Mouse (Mus musculus) spleen, postnatal 14 days (tissue): ENCODE measurements around the gene Nkapd1.
"Not testable (repeated sequence)": the region's sequence is repeated elsewhere in the genome, so short reads cannot be mapped to it uniquely, and the experiment has no call there.

ENCODE experiments used
- DNase-seq, 2 experiments: peaks; one replicate each; pipeline ENCODE4 v3.0.0; 2021 to 2022; ENCODE audit warnings: low spot score in 2 of 2

Nkapd1 gene

GRCm38 (mm10) chr9:50616766-50617603 is at the start of gene Nkapd1, which contains the start of gene Pih1d2:
TSS of gene Nkapd1 (minus strand) at chr9:50617464.
TSS of gene Pih1d2 (plus strand) at chr9:50617321.
- DNase-seq: peak; percentile 76 to 88

DNA sequence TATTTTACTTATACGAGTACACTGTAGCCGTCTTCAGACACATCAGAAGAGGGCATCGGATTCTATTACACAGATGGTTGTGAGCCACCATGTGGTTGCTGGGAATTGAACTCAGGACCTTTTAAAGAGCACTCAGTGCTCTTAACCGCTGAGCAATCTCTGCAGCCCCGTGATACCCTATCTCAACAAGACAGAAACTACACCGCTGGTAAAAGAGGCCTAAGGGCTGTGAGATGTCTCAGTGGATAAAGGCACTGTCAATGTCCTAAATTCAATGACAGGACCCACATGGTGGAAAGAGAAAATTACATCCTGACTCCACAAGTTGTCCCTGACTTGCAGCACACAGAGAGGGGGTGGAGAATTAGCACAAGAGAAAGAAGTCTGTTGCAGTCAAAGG is 49.2 kb upstream of the Nkapd1 start:
- no peak for DNase-seq

DNA sequence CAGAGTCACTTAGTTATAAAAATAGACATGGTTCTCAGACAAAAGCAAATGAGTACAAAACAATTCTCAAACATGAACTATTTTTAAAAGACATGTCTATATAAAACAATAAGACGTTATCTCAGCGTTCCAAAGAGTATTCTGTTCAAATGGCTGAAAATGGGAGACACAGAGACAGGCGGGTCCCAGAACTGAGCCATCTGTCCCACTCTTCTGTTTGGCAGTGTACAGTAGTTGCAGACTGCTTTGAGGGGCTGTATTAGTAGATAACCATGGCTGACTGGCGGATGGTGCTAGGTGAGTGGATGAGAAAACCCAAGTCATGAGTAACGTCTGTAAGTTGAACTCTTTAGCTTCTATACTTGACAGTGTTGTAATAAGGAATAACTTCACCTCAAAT is 47.6 kb upstream of the Nkapd1 start:
- no peak for DNase-seq

- peak in 1 of 2 experiments; percentile 3 for DNase-seq
Measured at GRCm38 (mm10) chr9:50660431-50660830, 43.2 kb upstream of the Nkapd1 start.

GRCm38 (mm10) chr9:50659392-50660217 is 42.3 kb upstream of the Nkapd1 start, which contains the start of gene Dlat:
TSS of gene Dlat (minus strand) at chr9:50659780.
- DNase-seq: peak; percentile 61 to 74

GRCm38 (mm10) chr9:50658941-50659388 is 41.7 kb upstream of the Nkapd1 start:
- DNase-seq: no peak

DNA sequence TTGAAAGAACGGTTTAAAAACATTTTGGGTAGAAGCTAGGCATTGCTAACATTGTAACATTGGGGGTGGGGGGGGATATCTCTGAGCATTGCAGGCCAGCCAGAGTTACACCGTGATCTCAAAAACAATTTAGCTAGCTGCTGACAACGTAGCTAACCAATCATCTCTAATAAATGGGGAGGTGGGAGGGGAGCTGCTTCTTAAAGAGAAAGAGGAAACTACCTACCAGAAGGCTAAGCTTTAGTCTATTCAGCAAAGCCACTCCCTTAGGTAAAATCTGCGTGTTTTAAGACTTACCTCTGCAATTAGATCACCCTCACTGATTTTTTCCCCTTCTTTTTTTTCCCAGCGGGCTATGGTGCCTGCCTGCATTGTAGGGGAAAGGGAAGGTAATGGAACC is 41.1 kb upstream of the Nkapd1 start:
- no peak for DNase-seq

- no peak for DNase-seq
Measured at GRCm38 (mm10) chr9:50650503-50650902, 33.2 kb upstream of the Nkapd1 start.

DNA sequence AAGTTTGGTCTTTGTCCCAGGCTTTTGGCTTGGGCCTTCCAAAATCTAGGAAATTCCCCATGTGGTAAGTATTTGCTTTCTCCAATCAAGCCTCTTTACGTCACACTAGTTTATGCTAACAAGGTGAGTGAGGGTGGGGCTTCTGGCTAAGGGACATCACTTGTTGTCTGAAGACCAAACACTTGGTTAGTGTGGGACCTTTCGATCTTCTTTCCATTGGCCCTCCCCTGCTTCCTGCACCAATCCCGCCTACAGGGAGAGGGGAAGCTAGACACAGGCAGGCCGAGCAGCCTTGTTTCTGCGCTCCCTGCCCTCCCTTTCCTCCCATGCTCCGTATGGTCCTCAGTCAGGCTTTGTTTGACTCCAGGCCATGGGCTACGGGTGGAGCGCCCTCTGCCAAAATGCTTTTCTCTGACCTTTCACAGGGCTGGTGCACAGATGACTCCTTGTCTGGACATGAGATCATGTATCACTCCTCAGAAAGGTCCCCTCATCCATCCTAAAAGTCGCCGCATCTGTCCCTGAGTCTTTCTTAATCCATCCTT is 29.6 kb upstream of the Nkapd1 start:
- no peak for DNase-seq

GRCm38 (mm10) chr9:50634270-50634669 is 17.0 kb upstream of the Nkapd1 start:
- no peak for DNase-seq

GRCm38 (mm10) chr9:50633059-50633458 is 15.8 kb upstream of the Nkapd1 start:
- no peak for DNase-seq

GRCm38 (mm10) chr9:50632016-50632688 is 14.9 kb upstream of the Nkapd1 start:
- no peak for DNase-seq

- not testable (repeated sequence) for DNase-seq
Measured at GRCm38 (mm10) chr9:50630903-50631302, 13.6 kb upstream of the Nkapd1 start.

DNA sequence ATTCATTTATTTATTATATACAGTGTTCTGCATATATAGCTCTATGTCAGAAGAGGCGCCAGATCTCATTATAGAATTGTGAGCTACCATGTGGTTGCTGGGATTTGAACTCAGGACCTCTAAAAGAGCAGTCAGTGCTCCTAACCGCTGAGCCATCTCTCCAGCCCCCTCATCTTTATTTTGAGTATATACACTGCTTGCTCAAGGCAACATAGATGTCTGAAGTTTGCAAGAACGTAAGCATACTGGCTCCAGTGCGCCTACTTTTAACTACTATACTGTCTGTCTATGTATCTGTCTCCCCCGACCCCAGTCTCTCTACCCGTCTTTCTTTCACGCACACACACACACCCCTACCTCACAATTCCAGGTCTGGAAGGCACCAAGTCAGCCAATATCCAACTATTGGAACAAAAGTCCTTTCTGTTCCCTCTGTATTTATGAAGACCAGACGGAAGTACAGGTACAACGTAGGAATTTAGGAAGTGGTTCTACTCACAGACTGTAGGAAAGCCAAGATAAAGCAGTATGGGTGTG is 598 bp upstream of the Nkapd1 start:
- no peak for DNase-seq

- no peak for DNase-seq
Measured at GRCm38 (mm10) chr9:50616161-50616560, 1.1 kb downstream of the Nkapd1 start.

DNA sequence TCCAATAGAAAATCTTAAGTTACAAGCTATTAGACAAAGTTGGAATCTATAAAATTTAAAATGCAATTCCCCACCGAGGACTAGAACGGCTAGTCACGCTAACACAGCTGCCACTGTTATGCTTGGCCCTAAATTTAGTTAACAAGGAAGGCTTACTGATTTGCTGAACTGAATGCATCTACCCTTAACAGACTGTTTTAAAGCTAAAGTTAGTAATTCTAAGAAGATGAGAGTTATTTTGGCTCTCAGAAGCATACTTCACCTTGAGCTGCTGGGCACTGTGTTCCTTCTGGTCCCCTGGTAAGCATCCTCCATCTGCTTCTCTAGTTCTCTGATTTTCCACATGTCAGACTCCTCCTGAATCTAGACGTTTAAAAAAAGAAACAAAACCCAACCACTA is 5.1 kb downstream of the Nkapd1 start:
- DNase-seq: no peak

- DNase-seq: no peak
Measured at GRCm38 (mm10) chr9:50604338-50604737, 12.9 kb downstream of the Nkapd1 start.

DNA sequence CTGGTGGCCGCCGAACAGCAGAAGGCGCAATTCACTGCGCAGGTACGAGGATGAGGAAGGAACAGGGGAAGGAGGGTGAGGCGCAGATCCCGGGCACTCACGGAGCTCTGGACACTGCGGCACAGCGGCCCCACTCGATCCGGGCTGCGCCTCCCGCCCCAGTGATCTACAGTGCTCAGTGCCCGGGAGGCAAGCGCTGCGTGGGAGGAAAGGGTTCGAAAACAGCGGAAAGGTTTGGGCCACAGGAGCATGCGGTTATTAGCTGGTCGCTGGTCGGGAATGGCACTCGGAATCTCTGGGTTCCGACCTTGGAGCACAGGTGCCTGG is 13.3 kb downstream of the Nkapd1 start:
- DNase-seq: no peak

- DNase-seq: peak; percentile 85 to 90
Measured at GRCm38 (mm10) chr9:50603189-50603997, 13.9 kb downstream of the Nkapd1 start, which contains the start of the genes Sdhd and Timm8b. TSS of gene Sdhd (minus strand) at chr9:50603812. TSS of gene Timm8b (plus strand) at chr9:50603910.

DNA sequence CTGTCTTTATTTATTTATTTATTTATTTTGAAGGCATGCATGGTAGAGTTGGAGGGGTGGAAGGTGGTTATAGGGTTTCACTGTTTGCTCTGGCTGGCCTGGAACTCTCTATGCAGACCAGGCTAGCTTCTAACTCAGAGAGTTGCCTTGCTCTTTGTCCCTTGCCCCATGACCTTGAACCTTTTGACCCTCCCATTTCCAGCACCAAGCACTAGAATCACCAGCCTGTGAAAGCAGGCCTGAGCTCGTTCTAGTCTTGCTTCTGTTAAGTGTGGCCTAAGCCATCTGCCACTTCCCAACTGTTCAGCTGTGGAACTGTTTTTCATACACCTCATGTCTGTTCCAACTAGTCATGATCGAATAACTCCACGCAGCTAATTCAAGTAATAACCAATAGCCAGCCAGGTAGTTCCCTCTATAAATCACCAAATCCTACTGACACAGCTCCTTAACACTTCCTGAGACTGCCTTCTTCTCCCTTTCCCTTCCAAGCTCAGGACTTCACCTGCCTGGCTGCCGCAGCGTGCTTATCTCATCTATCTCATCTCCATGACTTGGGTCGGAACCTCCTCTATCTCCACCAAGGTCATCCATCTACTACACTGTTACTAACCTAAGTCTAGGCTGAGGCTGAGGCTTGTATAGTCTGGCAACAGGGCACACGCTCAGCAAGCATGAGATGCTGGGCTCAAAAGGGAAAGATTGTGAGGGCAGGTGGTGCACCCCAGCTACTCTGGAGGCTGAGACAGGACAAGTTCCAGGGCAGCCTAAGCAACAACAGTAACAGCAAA is 15.0 kb downstream of the Nkapd1 start:
- DNase-seq: no peak
